Mouse (Mus musculus): ENCODE data around the gene Olfr1228.

Gene Olfr1228

DNA sequence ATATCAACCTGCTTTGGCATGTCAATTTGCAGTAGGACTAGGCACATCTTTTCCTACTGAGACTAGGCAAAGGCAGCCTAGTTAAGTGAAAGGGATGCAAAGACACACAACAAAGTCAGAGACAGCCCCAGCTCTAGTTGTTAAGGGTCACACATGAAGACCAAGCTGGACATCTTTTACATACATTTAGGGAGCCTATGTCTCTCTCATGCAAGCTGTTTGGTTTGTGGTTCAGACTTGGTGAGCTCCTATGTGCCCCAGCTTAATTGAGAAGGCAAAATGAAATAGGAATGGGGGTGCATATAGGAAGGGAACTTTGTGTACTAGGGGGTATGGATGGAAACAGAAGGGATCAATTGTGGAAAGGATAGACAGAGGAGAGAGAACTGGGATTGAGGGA lies at the start of gene Olfr1228:
TSS of gene Olfr1228 (minus strand) at position 101 of the 400 bp plus-strand sequence.
- no peak for DNase-seq (ENCODE audit: low read depth)

DNA sequence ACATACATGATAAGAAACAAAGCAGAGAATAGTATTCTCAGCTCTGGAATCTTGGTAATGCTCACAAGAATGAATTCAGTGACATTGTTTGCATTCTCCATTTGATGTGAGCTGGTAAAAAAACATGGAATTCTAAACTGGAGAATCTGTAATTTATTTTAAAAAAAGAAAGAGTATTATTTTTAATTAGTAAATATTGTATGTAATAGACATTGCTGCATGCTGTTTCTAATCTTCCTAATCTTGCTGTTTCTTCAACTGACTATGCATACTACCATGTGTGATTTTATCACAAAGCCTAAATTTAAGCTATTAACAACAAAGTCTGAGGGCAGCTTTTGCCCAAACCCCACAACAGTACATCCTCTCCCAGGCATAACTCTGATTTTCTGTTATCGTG lies 43.3 kb upstream of the Olfr1228 start, which contains the start of gene Olfr1230:
TSS of gene Olfr1230 (minus strand) at position 101 of the 400 bp plus-strand sequence.
- no peak for DNase-seq (ENCODE audit: low read depth)

DNA sequence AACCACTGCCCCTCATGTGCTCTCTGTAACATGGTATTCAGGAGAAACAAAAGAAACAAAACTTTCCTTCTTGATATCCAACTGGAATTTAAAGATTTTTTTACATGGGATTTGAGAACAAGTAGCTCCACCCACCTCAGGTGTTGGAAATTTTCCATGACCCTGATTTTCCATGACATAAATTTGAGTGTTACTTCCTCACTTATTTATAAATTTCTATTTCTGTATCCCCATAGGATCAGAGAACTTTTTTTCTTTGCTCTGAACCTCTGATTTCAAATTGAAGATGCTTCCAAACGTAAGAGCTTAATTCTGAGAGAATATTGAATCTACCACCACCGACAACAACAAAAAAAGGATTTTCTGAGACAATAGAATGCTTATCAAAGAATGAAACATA lies 34.1 kb upstream of the Olfr1228 start, which contains the start of gene Olfr1229:
TSS of gene Olfr1229 (minus strand) at position 101 of the 400 bp plus-strand sequence.
- no peak for DNase-seq (ENCODE audit: low read depth)

DNA sequence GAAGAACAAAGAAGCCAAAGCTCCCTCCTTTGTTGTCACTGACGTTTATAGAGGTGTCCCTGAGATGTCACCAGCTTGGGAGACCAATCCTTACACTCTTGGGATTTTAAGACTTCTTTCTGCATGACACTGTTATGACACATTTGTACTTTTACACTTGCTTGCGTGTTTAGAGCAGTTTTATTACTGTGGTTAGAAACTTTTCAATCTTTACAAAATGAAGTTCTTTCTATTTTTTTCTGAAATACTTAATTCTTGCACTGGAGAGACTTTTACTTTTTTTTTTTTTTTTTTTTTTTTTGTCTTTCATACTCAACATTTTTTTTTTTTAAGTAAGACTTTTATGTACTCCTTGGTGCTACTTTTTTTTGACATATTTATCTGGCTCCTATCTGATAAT lies 53.9 kb downstream of the Olfr1228 start, which contains the start of gene Olfr1226:
TSS of gene Olfr1226 (minus strand) at position 101 of the 400 bp plus-strand sequence.
- no peak for DNase-seq (ENCODE audit: low read depth)

Measured in fibroblast of lung, adult 2 months (primary cell).